Mouse (Mus musculus) heart, postnatal 0 days (tissue): ENCODE results near the gene Unkl.

Experiments used
- CTCF ChIP-seq: IDR thresholded peaks from 2 replicates; pipeline ENCODE4 v1.5.1; 2016; ENCODE audit warnings: antibody characterized with exemption, control low read depth, low read depth
- EP300 ChIP-seq: IDR thresholded peaks from 2 replicates; pipeline ENCODE4 v1.6.1; 2016; ENCODE audit warnings: antibody characterized with exemption, low read depth

DNA sequence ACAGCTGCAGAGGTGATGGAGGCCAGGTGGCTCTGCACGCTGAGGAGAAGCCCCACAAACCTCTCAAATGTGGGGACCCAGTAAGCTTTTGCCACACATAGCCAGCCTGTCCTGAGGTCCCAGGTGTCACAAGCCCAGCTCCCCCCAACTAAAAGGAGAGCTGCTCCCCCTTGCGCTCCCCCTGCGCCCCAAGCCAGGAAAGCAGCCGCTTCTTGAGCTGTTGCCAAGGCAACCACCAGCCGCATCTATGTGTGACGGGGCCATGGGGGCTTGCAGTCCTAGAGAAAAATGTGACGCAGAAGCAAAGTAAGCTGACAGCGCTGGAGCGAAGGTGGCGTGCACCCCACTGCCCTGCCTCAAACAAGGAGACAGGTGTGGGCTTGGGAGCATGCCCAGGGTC is 65.6 kb downstream of the Unkl start:
- TF ChIP-seq CTCF (no peak), EP300 (no peak)
